In the genomic region with DNA sequence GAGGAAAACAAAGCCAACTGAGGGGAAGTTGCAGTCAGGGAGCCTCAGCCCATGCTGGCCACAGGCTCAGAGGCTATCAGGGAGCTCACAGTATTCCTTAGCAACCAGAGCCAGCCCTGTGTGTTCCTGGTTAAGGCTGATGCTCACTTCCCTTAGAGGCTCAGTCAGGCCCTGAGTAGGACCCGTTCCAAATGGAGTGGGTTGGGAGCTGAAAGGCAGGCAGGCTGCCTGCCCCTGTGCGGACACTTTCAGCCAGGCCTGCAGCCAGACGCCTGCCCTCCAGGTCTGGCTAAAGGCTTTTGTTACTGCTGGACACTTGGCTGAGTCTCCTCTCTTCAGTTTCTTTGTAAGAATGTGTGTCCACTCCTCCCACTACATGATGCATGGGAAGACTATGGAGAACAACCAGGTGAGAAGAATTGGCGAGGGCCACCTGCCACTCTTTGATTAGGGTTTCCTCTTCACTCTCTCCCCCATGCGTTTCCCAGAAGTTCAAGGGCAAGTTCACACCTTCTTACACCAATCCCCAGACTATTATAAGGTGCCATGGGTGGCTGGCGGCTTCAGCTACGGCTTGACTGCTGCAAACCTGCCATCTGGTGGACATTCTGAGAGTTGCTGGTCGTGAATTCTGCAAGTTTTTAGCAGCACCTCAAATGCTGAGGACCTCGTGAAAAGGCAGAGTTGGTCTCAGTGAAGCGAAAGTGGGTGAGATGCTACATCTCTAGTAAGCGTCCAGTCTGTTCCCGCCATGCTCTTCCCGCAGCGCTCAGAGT, we compare ENCODE assay signal across 7 mouse cellular contexts. TPM values are rescaled to one million over a fixed set of nuclear protein-coding genes. Genes with fewer than 3 reads are reported as not detected.
DNase-seq lines count a peak whose midpoint lies in the region; ATAC-seq lines count a peak whose summit lies in the region.

No protein-coding gene starts in this region.

- intact Hi-C loops in heart, postnatal 14 days (cut with DNase I) = loop anchor here (1.0 to 10.0 kb wide), 5 partner anchors 36 to 226 kb away; partner anchors contain the start of gene Npr2

- H3K9ac ChIP-seq in forebrain, embryonic 13.5 days = no peak overlapping the region

- H3K27ac ChIP-seq in forebrain, embryonic 13.5 days = no peak overlapping the region

- H3K4me1 ChIP-seq in forebrain, embryonic 13.5 days = no peaks in the 10 kb centered on the region

- H3K4me2 ChIP-seq in forebrain, embryonic 13.5 days = no peak overlapping the region

- WGBS in forebrain, embryonic 13.5 days = 14% methylated on average over 14 of the region's 14 CpGs

- no peaks in the 10 kb centered on the region for H3K9me3 ChIP-seq in forebrain, embryonic 13.5 days (replicated peaks)

- H3K4me3 ChIP-seq in forebrain, embryonic 13.5 days = no peak overlapping the region

- H3K36me3 ChIP-seq in forebrain, embryonic 13.5 days (ENCODE audit: poor library complexity, severe bottlenecking) = no peaks in the 10 kb centered on the region

- no peaks in the 10 kb centered on the region for H3K27me3 ChIP-seq in forebrain, embryonic 13.5 days

- ATAC-seq in forebrain, embryonic 13.5 days = 0 out of 2 replicates have a peak, but pooled peaks have one; percentile 27

- peak; percentile 57 for DNase-seq in MN1 (ENCODE audit: low spot score)
- DNase-seq in c-Kit-positive CD71-positive TER-119-negative erythroid progenitor cells, embryonic 14.5 days (ENCODE audit: low read depth) = peak; percentile 40
- peak; percentile 65 to 81 for DNase-seq in heart, postnatal 14 days
- DNase-seq in layer of hippocampus, adult 9-11 months = peak; percentile 35
- peak; percentile 51 to 76 for DNase-seq in lung, postnatal 4 days
- peak; percentile 78 for DNase-seq in right cerebral cortex, postnatal 4 days

RNA-seq across cellular contexts. Expression of gene Olfr155, which starts 9.6 kb away (rescaled TPM):
- polyA plus RNA-seq in forebrain, embryonic 13.5 days (2015; fragmentation: Nextera tagmentation; extraction: Ambion mirVana) = not detected in 2 replicates
- total RNA-seq in heart, postnatal 14 days (2021) = not detected

RNA-seq across cellular contexts. Expression of gene Reck, which starts 14.4 kb away (rescaled TPM):
- 4.4 and 4.8 TPM in 2 replicates for polyA plus RNA-seq in forebrain, embryonic 13.5 days (2015; fragmentation: Nextera tagmentation; extraction: Ambion mirVana)
- 10 to 100 TPM in 1 of 2 experiments, 1 to 10 TPM in 1; 8.1 to 10.1 TPM for total RNA-seq in heart, postnatal 14 days (2021)

RNA-seq across cellular contexts. Expression of gene Olfr157, which starts 20.9 kb away (rescaled TPM):
- polyA plus RNA-seq in forebrain, embryonic 13.5 days (2015; fragmentation: Nextera tagmentation; extraction: Ambion mirVana) = not detected in 2 replicates
- total RNA-seq in heart, postnatal 14 days (2021) = not detected

RNA-seq across cellular contexts. Expression of gene Olfr156, which starts 37.2 kb away (rescaled TPM):
- polyA plus RNA-seq in forebrain, embryonic 13.5 days (2015; fragmentation: Nextera tagmentation; extraction: Ambion mirVana) = not detected in 2 replicates
- total RNA-seq in heart, postnatal 14 days (2021) = not detected
